Mouse (Mus musculus): ENCODE data around the gene Snrpa. TPM values are rescaled to one million over a fixed set of nuclear protein-coding genes. Genes with fewer than 3 reads are reported as not detected.

Snrpa gene
- total and polyA plus RNA-seq, 3 experiments, result 67.1 to 233 (median 123) TPM

DNA sequence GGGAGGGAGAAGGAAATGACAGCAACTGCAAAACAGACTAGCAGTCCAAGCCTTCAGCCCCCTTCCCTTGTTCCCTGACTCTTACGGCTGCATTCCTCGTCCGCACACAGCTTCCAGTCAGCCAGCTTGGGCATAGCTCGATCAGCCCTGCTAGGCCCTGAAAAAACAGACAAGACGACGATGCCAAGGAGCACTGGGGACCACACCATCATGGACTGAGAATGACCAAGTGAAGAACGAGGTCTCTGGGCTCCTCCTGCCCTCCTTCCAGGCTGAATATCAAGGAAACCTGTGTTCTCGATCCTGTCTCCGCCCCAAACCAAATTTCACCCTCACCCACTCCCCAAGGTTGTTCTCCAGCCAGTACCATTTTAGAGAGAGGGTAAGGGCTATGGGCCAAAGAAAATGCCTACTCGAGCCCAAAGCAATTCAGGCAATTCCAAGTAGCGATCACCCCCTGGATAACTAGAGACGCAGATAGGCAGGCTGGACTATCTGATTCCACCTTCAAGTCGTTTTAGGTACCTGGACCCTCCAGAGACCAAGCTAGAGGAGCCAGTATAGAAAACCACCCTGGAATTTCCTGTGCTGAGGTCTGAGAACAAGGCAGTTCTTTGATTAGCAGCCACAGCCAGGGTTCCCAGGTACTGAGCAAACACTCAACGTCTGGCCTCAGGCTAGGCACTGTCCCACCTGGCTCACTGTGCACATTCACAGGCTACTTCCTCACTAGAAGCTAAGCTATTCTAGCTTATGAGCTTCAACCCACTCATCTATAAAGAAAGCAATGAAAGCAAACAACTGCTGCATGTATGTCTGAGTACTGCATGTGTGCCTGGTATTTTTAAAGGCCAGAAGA lies 15.0 kb downstream of the Snrpa start, which contains the start of the genes Gm21983 and Mia:
Gm21983 (minus strand) TSS at position 250 of the 859 bp plus-strand sequence.
Mia (minus strand) TSS at position 321 of the 859 bp plus-strand sequence.
- dilution Hi-C loops (cut with MboI; ENCODE audit: extremely low pct_ligation_motif_present, extremely low pct_unique_long_range_greater_than_20kb, low sequenced_read_pairs), result no loop called here
- Histone ChIP-seq H3K9ac (ENCODE audit: insufficient read depth, low read depth) (peak within 1 kb of the TSS; percentile 40; the same call in 1 of the 2 replicates), H3K36me3 (replicated peaks in 1 of 2; ENCODE audit: control insufficient read depth in 1 of 2, insufficient read depth in 1 of 2, low read length in 1 of 2) (peaks cover 19 to 44% of the 10 kb centered on the region in 2 experiments), H3K4me2 (ENCODE audit: insufficient read depth, low read depth, poor library complexity, severe bottlenecking) (peak within 1 kb of the TSS; percentile 68), H3K79me2 (replicated peaks; ENCODE audit: control insufficient read depth, extremely low read depth, insufficient read depth, poor library complexity, severe bottlenecking) (peaks cover 7% of the 10 kb centered on the region), H3K27ac (ENCODE audit: insufficient read depth, low read depth) (peak within 1 kb of the TSS; percentile 87), H3K4me3 (replicated peaks in 1 of 3; ENCODE audit: low read depth in 2 of 3, low read length in 2 of 3, poor library complexity in 1 of 3) (peak within 1 kb of the TSS in 2 of 3 experiments; percentile 25 to 26), H3K4me1 (ENCODE audit: control insufficient read depth in 1 of 2, insufficient read depth in 2 of 2) (peaks cover 3 to 27% of the 10 kb centered on the region in 2 experiments; a peak in 3 of 4 replicates), H3K27me3 (replicated peaks) (no peaks in the 10 kb centered on the region), H3K9me3 (replicated peaks; ENCODE audit: low read length) (peaks cover 2% of the 10 kb centered on the region)
- in situ Hi-C loops (cut with MboI; ENCODE audit: low pct_ligation_motif_present, low pct_unique_long_range_greater_than_20kb, low sequenced_read_pairs), result no loop called here
- TF ChIP-seq RCOR1 (conservative IDR thresholded peaks at IDR 0.05; ENCODE audit: low read depth, low read length), result no peak
- TF ChIP-seq ZKSCAN1 (IDR thresholded peaks at IDR 0.05; ENCODE audit: borderline replicate concordance, low read depth, low read length), result no peak
- TF ChIP-seq MAZ (IDR thresholded peaks at IDR 0.05; ENCODE audit: low read depth, low read length), result no peak
- no peak for TF ChIP-seq IRF4 (IDR thresholded peaks at IDR 0.05; ENCODE audit: low read depth, low read length)
- TF ChIP-seq USF2 (conservative IDR thresholded peaks at IDR 0.05; ENCODE audit: low read depth, low read length), result no peak
- no peak for TF ChIP-seq MAX (IDR thresholded peaks at IDR 0.05; ENCODE audit: low read length)
- TF ChIP-seq E2F4 (IDR thresholded peaks at IDR 0.05; ENCODE audit: insufficient replicate concordance, low read depth, low read length), result no peak
- no peak for TF ChIP-seq MYC (IDR thresholded peaks at IDR 0.05; ENCODE audit: low read depth, low read length)
- TF ChIP-seq ELF1 (IDR thresholded peaks at IDR 0.05; ENCODE audit: low read depth, low read length), result no peak
- TF ChIP-seq KAT2A (IDR thresholded peaks at IDR 0.05; ENCODE audit: insufficient replicate concordance, low read length), result no peak
- no peak for TF ChIP-seq SMC3 (IDR thresholded peaks at IDR 0.05; ENCODE audit: low read depth, low read length)
- no peak for TF ChIP-seq USF1 (IDR thresholded peaks at IDR 0.05; ENCODE audit: low read depth, low read length)
- no peak for TF ChIP-seq TCF12 (IDR thresholded peaks at IDR 0.05; ENCODE audit: low read depth, low read length)
- no peak for TF ChIP-seq ZC3H11A (IDR thresholded peaks at IDR 0.05; ENCODE audit: low read depth, low read length)
- TF ChIP-seq PAX5 (IDR thresholded peaks at IDR 0.05; ENCODE audit: low read length), result no peak
- TF ChIP-seq RAD21 (IDR thresholded peaks at IDR 0.05; ENCODE audit: low read depth, low read length), result no peak
- TF ChIP-seq GABPA (IDR thresholded peaks at IDR 0.05; ENCODE audit: insufficient replicate concordance, low read depth, low read length), result no peak
- TF ChIP-seq ZNF384 (IDR thresholded peaks at IDR 0.05; ENCODE audit: low read depth, low read length), result no peak
- TF ChIP-seq MEF2A (IDR thresholded peaks at IDR 0.05; ENCODE audit: borderline replicate concordance, low read depth, low read length), result no peak
- no peak for DNase-seq (ENCODE audit: extremely low read depth)

Data from CH12.LX (cell line).